Mouse (Mus musculus) G1E (cell line): ENCODE results near the gene Skap1.

ENCODE experiments used
- CTCF ChIP-seq: IDR thresholded peaks from 2 replicates; pipeline ENCODE4 v1.5.1; 2012; ENCODE audit warnings: low read depth, low read length, inconsistent platforms, mixed read lengths
- POLR2AphosphoS5 ChIP-seq: IDR thresholded peaks from 2 replicates; pipeline ENCODE4 v1.6.1; 2012; ENCODE audit warnings: low read depth, low read length, inconsistent platforms; ENCODE audit not compliant: insufficient replicate concordance

GRCm38 (mm10) chr11:96620660-96621059, 156.3 kb downstream of the Skap1 start:
- TF ChIP-seq CTCF (no peak), POLR2AphosphoS5 (no peak)
